Mouse (Mus musculus) kidney, postnatal 36 days (tissue): ENCODE measurements around the gene Grin3a.
"Not testable (repeated sequence)": the region's sequence is repeated elsewhere in the genome, so short reads cannot be mapped to it uniquely, and the experiment has no call there.

ENCODE experiments used
- DNase-seq, 2 experiments: peaks; one replicate each; pipeline ENCODE4 v3.0.0; 2021 to 2022; ENCODE audit warnings: mixed read lengths in 2 of 2

The Grin3a gene

DNA sequence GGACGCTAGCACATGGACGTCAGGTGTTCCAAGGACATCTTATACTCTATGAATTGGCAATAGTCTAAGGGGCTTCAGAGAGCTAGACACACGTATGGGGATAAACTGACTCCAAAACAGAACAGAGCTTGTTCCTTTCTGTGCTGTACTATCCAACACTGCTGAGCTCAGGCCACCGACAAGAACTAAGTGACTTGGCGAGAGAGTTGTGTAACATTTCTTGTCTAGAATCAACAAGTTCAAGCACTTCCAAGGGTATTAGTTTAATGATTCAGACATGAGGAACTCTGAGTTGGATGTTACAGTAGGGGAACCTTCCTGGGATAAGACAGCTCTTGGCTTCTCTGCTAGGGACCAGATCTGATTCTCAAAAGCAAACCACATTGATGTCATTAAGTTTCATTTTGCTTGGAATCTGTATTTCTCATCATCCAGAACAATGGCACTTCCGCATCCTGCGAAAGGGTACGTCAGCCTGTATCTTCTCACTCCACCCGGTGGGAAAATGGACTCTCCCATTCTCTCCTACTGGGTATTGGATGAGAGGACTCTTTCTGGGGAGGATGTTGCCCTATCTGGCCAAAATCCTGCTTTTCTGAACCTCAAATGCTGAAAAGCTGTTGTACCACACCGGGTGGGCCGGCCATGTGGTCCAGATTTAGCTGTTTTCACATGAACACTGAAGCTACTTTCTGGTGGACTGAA lies 165.2 kb downstream of the Grin3a start:
- no peak for DNase-seq

DNA sequence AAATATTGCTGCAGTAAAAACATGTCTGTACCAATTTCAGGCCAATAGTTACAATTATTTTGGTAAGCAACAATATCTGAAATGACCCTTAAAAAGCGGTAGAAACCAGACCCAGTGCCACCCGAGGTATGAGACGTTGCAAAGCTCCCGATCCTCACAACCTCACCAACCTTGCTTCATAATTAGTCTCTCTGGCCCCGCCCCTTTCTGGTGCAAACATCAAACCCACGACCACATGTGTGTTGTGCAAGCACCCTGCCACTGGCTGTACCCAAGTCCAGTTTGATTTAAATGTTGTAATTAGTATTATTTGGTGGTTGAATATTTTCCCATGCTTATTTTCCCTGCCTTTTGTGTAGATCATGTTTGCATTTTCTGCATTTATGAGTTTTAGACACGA lies 168.8 kb downstream of the Grin3a start:
- DNase-seq = no peak

- DNase-seq = no peak
Measured at GRCm38 (mm10) chr4:49676071-49676470, 169.5 kb downstream of the Grin3a start.

GRCm38 (mm10) chr4:49664850-49665249 lies 180.7 kb downstream of the Grin3a start:
- no peak for DNase-seq

GRCm38 (mm10) chr4:49662231-49662630 lies 183.3 kb downstream of the Grin3a start:
- no peak for DNase-seq

DNA sequence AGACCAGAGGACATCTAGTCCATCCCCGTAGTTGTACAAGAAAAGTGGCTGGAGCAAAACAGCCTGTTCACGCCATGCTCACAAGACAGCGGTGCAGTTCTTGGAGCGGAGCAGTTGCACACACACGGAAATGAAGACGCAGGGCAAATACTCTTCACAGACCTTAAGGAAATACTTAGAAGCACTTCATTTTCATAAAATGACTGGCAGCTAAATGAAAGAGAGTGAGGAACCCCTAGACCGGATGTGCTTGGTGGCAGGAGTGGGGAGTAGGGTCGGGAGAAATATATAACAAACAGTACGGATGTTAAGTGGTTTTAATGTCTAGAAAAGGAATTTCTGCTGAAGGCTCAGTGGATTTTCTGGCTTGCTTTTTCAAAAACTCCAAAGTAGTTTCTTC lies 183.9 kb downstream of the Grin3a start:
- DNase-seq = no peak

DNA sequence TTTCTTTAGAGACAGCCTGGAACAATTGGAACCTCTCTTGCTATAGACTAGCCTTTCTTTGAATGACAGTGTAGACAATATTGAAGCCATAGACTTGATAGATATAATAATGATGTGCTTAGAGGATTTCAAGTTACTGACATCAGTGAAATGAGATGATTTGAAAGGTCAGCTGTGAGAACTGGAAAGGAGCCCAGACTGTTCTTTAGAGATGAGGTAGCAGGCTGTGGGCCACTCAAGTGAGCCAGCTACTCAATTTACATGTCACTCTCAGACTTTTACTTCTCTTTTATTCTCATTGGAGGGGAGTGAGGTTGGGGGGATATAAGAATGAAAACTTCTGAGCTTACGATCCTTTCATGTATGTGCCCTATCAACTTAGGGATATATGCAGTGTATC lies 186.1 kb downstream of the Grin3a start:
- no peak for DNase-seq

GRCm38 (mm10) chr4:49639913-49640312 lies 205.6 kb downstream of the Grin3a start:
- DNase-seq = no peak

- no peak for DNase-seq
Measured at GRCm38 (mm10) chr4:49637821-49638220, 207.7 kb downstream of the Grin3a start.

DNA sequence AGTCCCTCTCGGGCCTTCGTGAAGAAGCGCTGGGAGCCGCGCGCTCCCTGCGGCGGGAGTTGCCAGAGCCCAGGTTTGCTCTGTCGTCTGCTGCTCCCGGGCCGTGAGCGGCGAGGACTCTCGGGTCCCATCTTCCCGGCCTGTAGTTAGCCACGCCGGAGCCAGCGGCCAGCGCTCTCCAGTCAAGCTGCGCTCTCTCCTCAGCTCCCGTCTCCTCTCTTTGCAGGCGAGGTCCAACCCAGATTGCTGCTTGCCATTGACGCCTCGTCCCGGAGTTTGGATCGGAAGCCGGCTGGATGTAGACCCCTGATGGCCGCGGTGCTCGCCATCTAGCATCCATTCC lies 213.4 kb downstream of the Grin3a start:
- DNase-seq = no peak

DNA sequence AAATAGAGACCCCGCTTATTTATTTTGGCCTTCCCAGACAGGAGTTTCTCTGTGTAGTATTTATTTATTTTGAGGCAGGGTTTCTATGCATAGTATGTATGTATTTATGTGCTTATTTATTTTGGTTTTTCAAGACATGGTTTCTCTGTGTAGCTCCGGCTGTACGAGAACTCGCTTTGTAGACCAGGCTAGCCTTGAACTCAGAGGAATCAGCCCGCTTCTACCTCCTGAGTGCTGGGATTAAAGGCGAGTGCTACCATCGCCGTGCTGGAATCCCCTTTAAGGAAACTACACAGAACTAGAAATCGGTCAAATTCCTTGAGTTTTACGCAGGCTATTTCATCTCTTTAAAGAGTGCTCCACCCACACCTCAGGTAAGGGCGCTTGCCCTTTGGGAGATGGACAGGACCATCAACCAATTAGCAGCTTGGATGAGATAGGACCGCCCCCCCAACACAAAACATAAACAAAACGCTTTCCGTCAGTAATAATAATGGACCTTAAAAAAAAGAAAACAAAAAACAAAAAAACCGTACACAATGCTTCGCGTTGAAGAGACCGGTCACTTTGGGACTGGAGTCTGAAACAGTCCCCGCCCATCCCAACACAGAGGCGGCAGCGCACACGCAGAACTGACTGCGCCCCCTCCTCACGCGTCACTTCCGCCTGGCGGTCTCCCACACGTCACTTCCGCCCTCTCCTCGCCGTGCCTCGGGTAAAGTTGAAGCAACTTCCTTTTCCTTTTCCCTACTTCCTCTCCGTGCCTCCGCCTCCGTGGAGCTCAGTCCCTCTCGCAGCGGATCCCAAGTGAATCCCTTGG lies 214.0 kb downstream of the Grin3a start, which contains the start of gene Rnf20:
Gene Rnf20 (plus strand): TSS at position 688 of the 820 bp plus-strand sequence.
- DNase-seq = peak; percentile 96

DNA sequence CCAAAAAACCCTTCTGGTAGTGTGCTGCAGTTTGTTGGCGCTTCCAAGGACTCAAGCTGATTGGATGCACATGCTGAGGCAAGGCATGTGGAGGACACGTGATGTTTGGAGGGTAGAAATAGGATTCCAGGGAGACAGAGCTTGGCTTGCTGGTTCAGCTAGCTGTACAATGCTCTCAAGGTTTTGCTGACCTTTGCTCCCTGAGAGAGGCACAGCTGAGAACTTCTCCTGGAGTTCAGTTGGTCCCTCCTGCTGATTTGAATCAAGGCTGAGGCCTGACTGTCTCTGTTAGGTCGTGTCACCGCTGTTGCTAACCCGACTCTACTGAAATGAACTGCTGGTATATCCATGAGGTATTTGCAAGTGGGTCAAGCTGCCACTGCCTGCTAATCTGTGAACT lies 216.6 kb downstream of the Grin3a start:
- DNase-seq = peak; percentile 51 to 67

DNA sequence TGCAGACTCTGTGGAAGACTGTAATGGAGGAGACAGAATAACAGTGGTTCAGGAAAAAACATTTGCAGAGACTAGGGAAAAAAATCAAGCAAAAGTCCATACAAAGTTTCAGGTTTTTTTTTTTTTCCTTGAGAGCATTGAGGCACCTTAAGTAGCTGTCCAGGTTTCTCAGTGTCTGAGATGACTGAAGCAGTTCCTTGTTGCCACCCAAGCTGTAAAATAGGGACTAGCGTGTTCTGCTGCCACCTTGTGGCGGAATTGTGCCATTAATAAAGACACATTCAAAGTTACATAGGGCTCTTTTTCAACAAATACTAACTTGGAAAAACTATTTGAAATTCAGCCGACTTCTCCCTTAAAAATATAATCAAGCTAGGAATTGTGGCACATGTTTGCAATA lies 218.6 kb downstream of the Grin3a start:
- DNase-seq = peak; percentile 82 to 90

DNA sequence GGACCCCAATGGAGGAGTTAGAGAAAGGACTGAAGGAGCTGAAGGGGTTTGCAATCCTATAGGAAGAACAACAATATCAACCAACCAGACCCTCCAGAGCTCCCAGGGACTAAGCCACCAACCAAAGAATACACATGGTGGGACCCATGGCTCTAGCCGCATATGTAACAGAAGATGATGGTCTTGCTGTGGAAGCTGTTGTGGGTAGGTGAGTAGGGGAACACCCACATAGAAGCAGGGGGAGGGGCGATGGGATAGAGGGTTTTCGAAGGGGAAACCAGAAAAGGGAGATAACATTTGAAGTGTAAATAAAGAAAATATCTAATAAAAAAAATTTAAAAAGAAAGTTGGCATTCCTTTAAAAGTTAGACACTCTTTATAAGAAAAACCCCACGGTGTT lies 220.6 kb downstream of the Grin3a start:
- DNase-seq = not testable (repeated sequence)

GRCm38 (mm10) chr4:49623916-49624315 lies 221.6 kb downstream of the Grin3a start:
- no peak for DNase-seq

DNA sequence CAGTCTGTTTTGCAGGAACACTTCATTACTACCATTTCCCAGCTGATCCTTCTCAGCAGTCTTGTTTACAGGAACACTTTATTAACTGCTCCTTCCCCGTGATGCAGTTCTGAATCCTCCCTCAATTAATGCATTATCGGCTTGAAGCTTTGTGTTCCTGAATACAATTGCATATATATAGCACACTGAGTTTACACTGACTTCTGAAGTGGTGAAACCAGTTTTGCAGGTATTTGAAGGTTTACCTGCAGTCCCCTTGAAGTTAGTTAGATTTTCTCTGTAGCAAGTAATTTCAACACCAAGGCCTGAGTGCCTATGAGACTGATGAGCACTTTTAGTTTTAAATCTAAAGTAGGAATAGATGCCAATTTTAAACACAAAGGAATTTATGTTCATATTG lies 223.3 kb downstream of the Grin3a start:
- DNase-seq = no peak

DNA sequence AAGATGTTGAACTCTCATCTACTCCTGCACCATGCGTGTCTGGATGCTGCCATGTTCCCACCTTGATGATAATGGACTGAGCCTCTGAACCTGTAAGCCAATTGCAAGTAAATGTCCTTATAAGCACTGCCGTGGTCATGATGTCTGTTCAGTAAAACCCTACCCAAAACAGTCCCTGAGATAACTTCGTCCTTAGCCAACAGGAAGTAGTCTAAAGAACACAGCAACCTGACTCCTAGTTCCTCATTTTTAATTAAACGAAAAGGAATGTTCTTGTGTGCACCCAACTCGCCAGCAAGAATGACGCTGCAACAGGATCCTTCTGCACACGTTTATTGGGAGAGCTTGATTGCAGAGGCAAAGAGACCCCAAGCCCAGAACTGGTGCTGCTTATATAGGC lies 225.7 kb downstream of the Grin3a start:
- DNase-seq = not testable (repeated sequence)

GRCm38 (mm10) chr4:49616924-49617323 lies 228.6 kb downstream of the Grin3a start:
- DNase-seq = no peak
